Mouse (Mus musculus) small intestine, adult 2 months (tissue): ENCODE data around the gene Fam78a. TPM values are rescaled to one million over a fixed set of nuclear protein-coding genes. Genes with fewer than 3 reads are reported as not detected.

Source experiments
- H3K27ac ChIP-seq: fragments of 200-500 bp; 2 replicates; pipeline ENCODE4 v1.5.1; 2012; ENCODE audit warnings: low read depth, low read length, control low read depth, inconsistent platforms; ENCODE audit not compliant: insufficient read depth
- H3K27me3 ChIP-seq: fragments of 200-500 bp; 2 replicates; pipeline ENCODE4 v1.6.1; 2012; ENCODE audit warnings: mild to moderate bottlenecking, moderate library complexity, low read length, inconsistent platforms; ENCODE audit not compliant: control insufficient read depth, insufficient read depth
- H3K36me3 ChIP-seq: fragments of 200-500 bp; 2 replicates; pipeline ENCODE4 v1.6.1; 2012; ENCODE audit warnings: mild to moderate bottlenecking, low read length, control low read depth, inconsistent platforms; ENCODE audit not compliant: control insufficient read depth, insufficient read depth
- H3K4me1 ChIP-seq: fragments of 200-500 bp; 2 replicates; pipeline ENCODE4 v1.6.1; 2012; ENCODE audit warnings: low read length, inconsistent platforms, mixed read lengths; ENCODE audit not compliant: control insufficient read depth, insufficient read depth, insufficient read length
- H3K4me3 ChIP-seq: fragments of 200-500 bp; 2 replicates; pipeline ENCODE4 v1.5.1; 2012; ENCODE audit warnings: low read depth, mild to moderate bottlenecking, control low read depth, inconsistent platforms, low read length, moderate library complexity
- CTCF ChIP-seq: fragments of 200-500 bp; IDR thresholded peaks from 2 replicates; pipeline ENCODE4 v1.5.1; 2012; ENCODE audit warnings: low read depth, mild to moderate bottlenecking, control low read depth, inconsistent platforms, low read length, moderate library complexity, mixed read lengths; ENCODE audit not compliant: insufficient replicate concordance, insufficient read length; ENCODE audit errors: extremely low read depth
- POLR2A ChIP-seq: fragments of 200-500 bp; IDR thresholded peaks from 2 replicates; pipeline ENCODE4 v1.6.1; 2012; ENCODE audit warnings: low read depth, mild to moderate bottlenecking, control low read depth, inconsistent platforms, low read length, moderate library complexity
- WGBS: fragments of 180-500 bp; shearing (Covaris S2); methylation state at CpG from one replicate; pipeline ENCODE4 v1.1.7; 2018; 5-methylcytosine and 5-hydroxymethylcytosine counted together
- polyA plus RNA-seq: library from polyadenylated mRNA; depleted of rRNA; stranded (reverse); fragments of >200 nt; gene quantifications from 2 replicates; pipeline ENCODE4 v1.2.3, GENCODE M21; 2012; rRNA removed

Gene Fam78a
- polyA plus RNA-seq, 1 experiment: 25.3 TPM

DNA sequence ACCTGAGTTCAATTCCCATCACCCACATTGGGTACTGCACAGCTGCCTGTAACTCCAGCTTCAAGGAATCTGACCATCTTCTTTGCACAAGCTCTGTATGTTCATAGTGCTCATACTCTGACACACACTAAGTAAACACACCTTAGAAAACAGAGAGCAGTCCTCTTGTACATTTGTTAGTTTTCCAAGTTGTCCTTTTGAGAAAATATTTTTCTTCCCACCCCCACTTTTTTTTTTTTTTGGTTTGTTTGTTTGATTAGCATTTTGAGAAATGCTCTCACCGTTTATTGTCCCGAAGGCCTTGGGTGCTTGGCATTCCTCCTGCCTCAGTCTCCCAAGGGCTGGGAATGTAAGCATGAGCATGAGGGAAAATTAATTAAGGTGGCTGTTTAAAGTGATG lies 76.3 kb downstream of the Fam78a start:
- 76% methylated on average over 2 of the region's 2 CpGs for WGBS

More for the DNA sequence above, 76.3 kb downstream of the Fam78a start:
- no peak overlapping the region for H3K4me3 ChIP-seq
- H3K27me3 ChIP-seq: no peaks in the 10 kb centered on the region
- H3K27ac ChIP-seq: no peak overlapping the region
- no peak for TF ChIP-seq POLR2A
- TF ChIP-seq CTCF: no peak
- no peaks in the 10 kb centered on the region for H3K4me1 ChIP-seq
- peaks cover 64% of the 10 kb centered on the region for H3K36me3 ChIP-seq

Other genes starting within 250 kb of the Fam78a start
- 0.30 and 0.91 TPM in 2 replicates for gene Fibcd1, start 238.9 kb downstream of the Fam78a start, polyA plus RNA-seq
- 2.2 and 4.4 TPM in 2 replicates for gene Lamc3, start 197.6 kb downstream of the Fam78a start, polyA plus RNA-seq
- 0.47 and 0.80 TPM in 2 replicates for gene Aif1l, start 134.7 kb downstream of the Fam78a start, polyA plus RNA-seq
- 11.4 and 21.8 TPM in 2 replicates for gene Nup214, start 110.4 kb downstream of the Fam78a start, polyA plus RNA-seq
- gene Plpp7, start 10.7 kb upstream of the Fam78a start, polyA plus RNA-seq: 2.2 and 3.5 TPM in 2 replicates
- 16.3 and 23.4 TPM in 2 replicates for gene Prrc2b, start 66.2 kb upstream of the Fam78a start, polyA plus RNA-seq
- gene Pomt1, start 151.7 kb upstream of the Fam78a start, polyA plus RNA-seq: 11.0 and 18.4 TPM in 2 replicates
- 39.0 and 64.9 TPM in 2 replicates for gene Uck1, start 175.3 kb upstream of the Fam78a start, polyA plus RNA-seq
- 21.7 and 37.4 TPM in 2 replicates for gene Golga2, start 202.5 kb upstream of the Fam78a start, polyA plus RNA-seq
- 44.8 and 65.3 TPM in 2 replicates for gene Swi5, start 203.2 kb upstream of the Fam78a start, polyA plus RNA-seq